Mouse (Mus musculus): ENCODE measurements around the gene Mical3.
A peak's percentile ranks its signal among the peaks of the same experiment; 100 is the strongest.
"Not testable (repeated sequence)": the region's sequence is repeated elsewhere in the genome, so short reads cannot be mapped to it uniquely, and the experiment has no call there.

Mical3 gene

DNA sequence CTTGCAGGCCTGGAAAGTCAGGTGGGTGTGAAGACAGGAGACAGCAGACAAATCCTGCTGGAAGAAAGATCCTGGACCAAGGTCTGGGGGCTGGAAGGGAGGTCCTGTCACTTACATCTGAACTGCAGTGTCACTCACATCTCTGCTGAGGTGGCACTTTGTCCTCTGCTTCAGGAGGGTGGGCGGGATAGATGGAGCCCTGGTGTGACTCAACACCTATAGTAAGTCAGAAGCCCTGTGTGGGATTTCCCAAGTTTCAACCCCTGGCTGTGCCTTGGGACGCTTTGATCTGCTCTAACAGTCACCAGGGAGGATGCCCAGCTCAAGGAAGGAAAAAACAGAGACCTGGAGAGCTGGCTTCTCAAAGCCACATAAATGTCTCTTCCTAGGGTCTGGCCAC, 203.9 kb downstream of the Mical3 start:
- DNase-seq = no peak

DNA sequence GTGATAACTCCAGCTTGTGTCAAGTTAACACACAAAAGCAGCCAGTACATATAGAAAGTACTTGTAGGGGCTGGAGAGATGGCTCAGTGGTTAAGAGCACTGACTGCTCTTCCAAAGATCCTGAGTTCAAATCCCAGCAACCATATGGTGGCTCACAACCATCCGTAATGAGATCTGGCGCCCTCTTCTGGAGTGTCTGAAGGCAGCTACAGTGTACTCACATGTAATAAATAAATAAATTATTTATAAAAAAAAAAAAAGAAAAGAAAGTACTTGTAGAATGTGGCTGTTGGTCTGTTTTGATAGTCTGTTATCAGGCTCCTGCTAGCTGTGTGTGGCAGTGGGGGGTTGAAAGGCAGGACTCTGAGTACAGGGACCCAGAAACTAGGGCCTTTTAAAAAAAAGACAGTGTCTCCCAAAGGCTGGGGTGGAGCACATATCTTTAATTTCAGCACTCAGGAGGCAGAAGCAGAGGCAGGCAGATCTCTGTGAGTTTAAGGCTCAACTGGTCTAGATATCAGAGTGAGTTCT, 205.9 kb downstream of the Mical3 start:
- not testable (repeated sequence) for DNase-seq

- no peak for DNase-seq
Measured at GRCm38 (mm10) chr6:120917975-120918374, 212.8 kb downstream of the Mical3 start.

DNA sequence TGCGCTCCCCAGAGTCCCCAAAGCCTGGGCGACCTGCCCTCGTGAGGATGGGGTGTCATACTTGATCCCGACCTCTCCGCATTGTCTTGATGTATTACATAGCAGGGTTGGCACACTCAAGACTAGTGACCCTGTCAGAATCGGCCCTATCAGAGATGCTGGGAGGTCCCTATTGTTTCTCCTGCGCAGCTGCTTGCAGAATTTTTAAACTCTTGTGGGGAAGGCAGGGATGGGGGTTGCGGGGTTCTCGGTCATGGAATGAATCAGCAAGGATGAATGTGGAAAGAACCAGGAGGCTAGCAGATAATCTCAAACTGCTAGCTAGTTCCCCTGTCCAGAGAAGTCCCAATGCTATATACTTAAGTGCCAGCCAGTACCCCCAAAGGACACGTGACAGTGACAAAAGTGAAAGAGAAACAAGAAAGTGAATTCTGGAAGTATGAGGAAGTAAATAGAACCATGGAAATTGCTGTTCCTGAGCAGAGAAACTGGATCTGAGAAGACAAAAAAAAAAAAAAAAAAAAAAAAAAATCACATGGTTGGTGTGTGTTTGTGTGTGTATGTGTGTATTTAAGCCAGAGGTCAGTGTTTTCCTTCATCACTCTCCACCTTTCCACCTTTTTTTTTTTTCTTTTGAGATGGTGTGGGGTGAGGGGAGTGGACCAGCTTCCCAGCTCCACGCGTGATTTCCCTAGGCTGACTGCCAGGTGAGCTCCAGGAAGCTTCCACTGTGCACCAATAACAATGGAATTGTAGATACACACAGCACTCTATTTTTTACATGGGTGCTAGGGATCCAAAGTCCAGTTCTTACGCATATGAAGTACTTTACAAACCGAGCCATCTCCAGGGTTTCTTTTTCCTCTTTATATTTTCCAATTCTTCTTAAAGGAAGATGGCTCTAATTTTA, 213.6 kb downstream of the Mical3 start:
- peak in 1 of 2 experiments; percentile 24 for DNase-seq

DNA sequence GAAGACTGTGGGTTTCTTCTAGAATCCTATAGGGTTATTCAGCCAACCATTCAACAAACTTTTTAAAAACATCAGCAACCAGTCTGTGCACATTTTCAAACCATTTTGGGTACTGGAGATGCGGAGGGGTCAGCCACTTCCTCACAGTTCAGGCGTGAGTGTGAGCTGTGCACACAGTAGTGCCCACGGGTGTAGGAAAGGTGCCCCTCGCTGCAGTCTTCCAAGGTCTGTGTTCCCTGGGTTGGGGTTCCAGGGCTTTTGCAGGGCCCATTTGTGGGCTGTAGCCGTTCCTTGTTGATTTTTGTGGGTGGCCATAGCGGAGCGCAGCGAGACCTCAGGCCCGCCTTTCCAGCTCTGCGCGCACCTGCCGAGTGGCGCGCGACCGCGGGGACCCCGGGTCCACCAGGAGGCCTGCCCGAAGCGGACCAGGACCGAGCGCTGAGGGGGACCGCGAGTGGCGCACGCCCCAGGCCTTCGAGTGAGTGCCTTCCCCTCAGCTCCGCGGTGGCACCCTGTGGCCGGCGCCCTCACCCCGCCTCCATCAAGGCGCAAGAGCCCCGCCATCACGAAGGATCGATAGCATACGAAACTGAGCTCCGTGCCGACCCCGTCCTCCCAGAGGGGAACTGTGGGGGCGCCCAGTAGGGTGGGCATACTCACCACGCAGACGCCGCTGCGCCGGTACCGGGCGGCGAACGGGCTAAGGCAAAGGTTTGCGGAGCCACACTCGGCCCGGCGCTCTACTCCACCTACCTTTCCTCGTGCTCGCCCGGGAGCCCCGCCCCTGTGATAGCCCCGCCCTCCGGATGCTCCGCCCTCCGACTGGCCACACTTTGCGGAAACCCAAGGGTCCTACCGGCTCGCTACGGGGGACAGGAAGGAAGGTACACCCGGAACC, 214.5 kb downstream of the Mical3 start, which contains the start of gene Bid:
Gene Bid (minus strand): TSS at position 780 of the 898 bp plus-strand sequence.
- peak; percentile 92 to 94 for DNase-seq

GRCm38 (mm10) chr6:120915649-120915975, 215.2 kb downstream of the Mical3 start:
- DNase-seq = no peak

GRCm38 (mm10) chr6:120914911-120915648, 215.7 kb downstream of the Mical3 start:
- DNase-seq = peak; percentile 42 to 50

DNA sequence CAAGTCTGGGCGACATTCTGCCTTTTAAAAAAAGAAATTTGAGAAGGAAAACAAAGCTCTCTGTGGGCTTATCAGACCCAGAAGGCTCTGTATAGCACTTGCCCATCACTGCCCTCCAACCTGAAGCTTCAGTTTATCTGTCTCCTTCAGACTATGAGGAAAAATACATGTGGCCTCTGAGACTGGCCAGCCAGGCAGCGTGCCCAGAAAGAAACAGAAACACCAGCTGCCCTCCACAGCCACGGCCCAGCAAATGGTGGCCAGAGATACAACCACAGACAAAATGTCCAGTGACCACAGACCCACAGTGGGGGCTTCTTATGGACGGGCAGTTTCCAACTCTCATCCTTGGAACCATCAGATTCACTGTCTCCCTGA, 216.3 kb downstream of the Mical3 start:
- DNase-seq = no peak

- DNase-seq = no peak
Measured at GRCm38 (mm10) chr6:120913783-120914182, 217.0 kb downstream of the Mical3 start.

- peak in 1 of 2 experiments; percentile 17 for DNase-seq
Measured at GRCm38 (mm10) chr6:120912931-120913330, 217.9 kb downstream of the Mical3 start.

GRCm38 (mm10) chr6:120911213-120912007, 219.4 kb downstream of the Mical3 start:
- DNase-seq = peak; percentile 44 to 56

DNA sequence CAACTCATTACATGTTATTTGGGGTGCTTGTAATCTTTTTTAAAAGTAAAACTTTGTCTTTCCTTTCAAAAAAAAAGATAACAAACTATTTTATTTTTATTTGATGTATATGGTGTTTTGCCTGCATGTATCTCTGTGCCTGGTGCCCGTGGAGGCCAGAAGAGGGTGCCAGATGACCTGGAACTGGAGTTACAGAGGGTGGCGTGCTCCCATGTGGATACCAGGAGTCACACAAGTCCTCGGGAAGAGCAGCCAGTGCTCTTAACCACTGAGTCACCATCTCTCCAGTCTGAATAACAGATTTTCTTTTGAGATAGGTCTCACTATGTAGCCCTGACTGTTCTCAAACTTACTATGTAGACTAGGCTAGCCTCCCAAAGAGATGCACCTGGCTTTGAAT, 221.3 kb downstream of the Mical3 start:
- DNase-seq = no peak

DNA sequence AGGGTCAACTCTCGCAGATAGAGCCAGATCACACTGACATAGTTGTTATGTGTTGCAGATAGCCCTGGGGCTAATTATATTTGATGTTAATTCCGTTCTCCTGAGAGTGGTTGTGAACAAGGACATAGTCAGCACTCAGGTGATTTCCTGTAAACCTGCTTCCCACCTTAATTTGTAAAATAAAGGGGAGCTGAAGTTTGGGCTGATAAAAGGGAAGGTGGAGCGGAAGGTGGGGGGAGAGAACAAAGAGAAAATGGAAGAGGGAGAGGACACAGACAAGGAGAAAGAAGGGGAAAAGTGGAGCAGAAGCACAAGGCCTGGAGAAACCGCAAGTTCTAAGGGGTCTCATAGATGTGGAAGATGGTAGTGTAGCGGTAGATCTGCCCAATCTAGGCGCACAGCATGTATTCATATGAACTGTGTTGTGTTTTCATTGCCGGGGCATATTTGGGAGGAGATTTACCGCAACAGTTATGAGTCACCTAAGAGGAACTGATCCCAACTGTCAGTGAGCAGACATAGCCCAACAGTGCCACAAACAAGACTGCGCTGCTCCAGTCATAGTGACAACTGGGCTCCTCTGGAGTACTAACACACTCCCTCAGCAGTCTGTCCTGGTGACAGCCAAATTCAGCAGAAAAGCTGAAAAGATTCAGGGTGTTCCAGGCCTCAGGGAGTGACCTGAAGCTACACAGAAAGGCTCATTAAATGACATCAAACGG, 222.8 kb downstream of the Mical3 start:
- DNase-seq = not testable (repeated sequence)

DNA sequence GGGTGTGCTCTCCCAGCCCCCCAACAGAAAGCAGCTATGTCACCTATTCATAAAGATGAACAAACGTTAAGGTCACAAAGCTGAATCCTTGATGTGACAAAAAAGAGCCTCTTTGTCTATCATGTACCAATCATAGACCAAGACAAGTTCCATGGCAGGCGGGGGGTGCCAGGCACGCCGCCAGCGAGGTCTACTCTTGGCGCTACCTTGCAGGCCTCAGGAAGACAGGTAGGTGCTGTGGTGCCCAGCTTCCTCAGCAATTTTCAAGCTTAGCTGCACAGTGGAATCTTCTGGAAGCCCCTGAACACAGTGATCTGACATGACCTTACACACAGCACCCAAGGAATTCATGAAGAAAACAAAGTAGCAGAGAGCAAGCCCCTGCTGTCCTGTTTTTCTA, 224.3 kb downstream of the Mical3 start:
- DNase-seq = no peak

DNA sequence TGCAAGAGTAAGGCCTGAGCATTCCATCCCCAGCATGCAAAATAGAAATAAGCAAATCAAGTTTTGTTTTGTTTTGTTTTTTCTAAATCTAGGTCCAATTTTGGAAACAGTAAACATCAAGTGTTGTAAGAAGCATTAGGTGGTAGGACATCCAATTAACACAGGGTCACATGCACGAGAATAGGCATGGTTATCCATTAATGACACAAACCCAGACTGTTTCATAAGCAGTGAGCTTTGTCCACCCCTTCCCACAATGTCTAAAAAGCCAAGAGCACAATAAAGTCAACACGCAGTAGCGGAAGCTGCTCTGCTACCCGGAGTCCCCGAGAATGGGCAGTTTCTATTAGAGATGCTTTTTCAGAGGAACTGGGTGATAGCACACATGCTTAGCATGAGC, 225.7 kb downstream of the Mical3 start:
- no peak for DNase-seq

DNA sequence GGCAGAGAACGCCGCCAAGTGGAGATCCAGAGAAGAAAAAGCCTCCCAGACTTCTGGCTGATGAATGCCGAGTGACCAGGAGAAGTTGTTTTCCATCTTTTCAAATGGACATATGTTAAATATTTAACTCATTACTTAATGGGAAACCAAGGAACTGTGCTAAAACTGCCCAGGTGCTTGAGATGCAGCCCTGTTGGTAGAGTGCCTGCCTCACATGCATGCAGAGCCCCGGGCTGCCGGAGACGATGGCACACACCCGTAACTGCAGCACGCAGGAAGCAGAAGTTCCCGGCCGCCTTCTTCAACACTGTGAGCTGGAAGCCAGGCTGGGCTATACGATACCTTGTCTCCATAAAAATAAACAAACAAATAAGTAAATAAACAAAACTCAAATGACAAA, 226.8 kb downstream of the Mical3 start:
- DNase-seq = no peak

GRCm38 (mm10) chr6:120903450-120903912, 227.3 kb downstream of the Mical3 start:
- peak in 1 of 2 experiments; percentile 14 for DNase-seq

GRCm38 (mm10) chr6:120901776-120902645, 228.8 kb downstream of the Mical3 start:
- peak in 1 of 2 experiments; percentile 10 for DNase-seq

- peak; percentile 22 to 36 for DNase-seq
Measured at GRCm38 (mm10) chr6:120898188-120898833, 232.5 kb downstream of the Mical3 start.

Measured in lung, adult 18-20 months (tissue).